Mouse (Mus musculus) hematopoietic stem cell, adult 5-6 weeks (primary cell): ENCODE results near the gene Runx3. TPM values are rescaled to one million over a fixed set of nuclear protein-coding genes. Genes with fewer than 3 reads are reported as not detected.
A peak's percentile ranks its signal among the peaks of the same experiment; 100 is the strongest.

Experiments
- ATAC-seq, 2 experiments: fragments of 125-278 bp in 1 of 2; replicated peaks in 1 of 2; 2 replicates each; pipeline ENCODE4 v1.8.0; 2016 to 2017; ENCODE audit warnings: inconsistent platforms in 2 of 2, mild to moderate bottlenecking in 2 of 2, moderate number of reproducible peaks in 2 of 2, low read depth in 1 of 2, moderate TSS enrichment in 1 of 2; ENCODE audit not compliant: low FRiP score in 2 of 2, poor library complexity in 2 of 2, severe bottlenecking in 2 of 2, insufficient read depth in 1 of 2, low TSS enrichment in 1 of 2
- total RNA-seq: library from RNA; stranded (forward); fragments of 172-1452, 232-1000 nt; gene quantifications from 2 replicates; pipeline ENCODE4 v1.2.3, GENCODE M21; 2017

Gene Runx3
- total RNA-seq, 1 experiment from 2014 or later = 12.9 TPM

DNA sequence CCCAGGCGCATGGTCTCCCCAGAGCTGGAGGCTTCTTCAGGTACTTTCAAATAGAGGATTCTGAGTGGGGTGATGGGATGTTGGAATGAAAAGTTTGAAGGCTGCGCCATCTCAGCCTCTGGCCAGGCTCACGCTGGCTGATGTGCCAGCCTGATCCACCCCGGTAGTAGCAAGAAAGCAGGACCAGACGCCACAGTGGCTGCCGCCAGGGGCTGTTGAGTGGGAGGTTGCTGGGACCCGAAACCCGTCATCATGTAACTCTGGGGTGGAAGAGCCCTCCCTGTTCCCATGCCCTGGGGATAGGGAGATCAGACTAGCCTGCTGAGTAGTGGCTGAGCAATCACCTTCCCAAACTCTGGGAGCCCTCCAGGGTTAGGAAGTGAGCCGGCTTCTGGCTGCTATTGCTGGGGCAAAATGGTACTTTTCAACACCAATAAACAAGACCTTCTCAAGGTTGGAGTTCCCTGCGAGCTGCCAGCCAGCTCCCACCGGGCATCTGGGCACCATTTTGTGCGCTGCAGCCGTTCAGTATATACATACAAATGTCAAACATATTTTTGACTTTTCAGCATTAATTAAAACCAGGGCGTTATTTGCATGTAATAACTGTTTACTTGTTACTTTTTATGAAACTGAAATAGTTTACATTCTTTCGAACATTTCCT lies 35.5 kb downstream of the Runx3 start:
- no peak for ATAC-seq

- no peak for ATAC-seq
Measured at GRCm38 (mm10) chr4:135156531-135156930, 36.1 kb downstream of the Runx3 start.

GRCm38 (mm10) chr4:135157329-135157728 lies 36.9 kb downstream of the Runx3 start:
- no peak for ATAC-seq

DNA sequence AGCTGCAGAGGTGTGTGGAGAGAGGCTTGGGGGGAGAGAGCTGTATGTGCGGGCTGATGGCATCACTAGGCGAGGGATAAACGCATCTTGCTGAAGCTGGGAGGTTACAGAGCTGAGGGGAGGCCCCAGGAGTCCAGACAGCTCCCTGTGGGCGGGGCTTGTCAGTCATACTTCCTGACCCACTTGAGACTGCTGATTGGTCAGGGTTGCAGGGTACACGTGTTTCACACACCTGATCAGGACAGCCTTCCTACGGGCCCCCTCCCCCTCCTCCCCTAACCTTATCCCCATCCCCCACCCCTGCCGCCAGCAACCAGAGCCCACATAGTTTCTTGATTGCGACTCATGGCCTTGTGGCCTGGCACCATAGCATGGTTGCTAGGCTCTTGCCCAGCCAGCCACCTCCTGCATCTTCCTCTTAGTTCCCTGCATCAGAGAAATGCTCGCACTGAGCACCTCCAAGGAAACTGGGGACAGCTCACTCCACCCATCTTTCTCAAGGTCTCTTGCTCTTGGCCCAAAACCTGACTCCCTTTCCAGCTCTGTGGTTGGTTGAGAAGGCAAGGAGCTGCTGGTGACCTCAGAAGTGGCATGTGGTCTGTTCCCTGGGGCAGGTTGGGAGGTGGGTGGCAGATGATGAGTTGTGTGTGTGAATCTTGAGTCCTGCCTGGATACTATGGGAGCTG lies 38.4 kb downstream of the Runx3 start:
- 0 out of 4 replicates have a peak, but pooled peaks have one; percentile 18 to 20 for ATAC-seq

- ATAC-seq = no peak
Measured at GRCm38 (mm10) chr4:135159663-135160062, 39.2 kb downstream of the Runx3 start.

DNA sequence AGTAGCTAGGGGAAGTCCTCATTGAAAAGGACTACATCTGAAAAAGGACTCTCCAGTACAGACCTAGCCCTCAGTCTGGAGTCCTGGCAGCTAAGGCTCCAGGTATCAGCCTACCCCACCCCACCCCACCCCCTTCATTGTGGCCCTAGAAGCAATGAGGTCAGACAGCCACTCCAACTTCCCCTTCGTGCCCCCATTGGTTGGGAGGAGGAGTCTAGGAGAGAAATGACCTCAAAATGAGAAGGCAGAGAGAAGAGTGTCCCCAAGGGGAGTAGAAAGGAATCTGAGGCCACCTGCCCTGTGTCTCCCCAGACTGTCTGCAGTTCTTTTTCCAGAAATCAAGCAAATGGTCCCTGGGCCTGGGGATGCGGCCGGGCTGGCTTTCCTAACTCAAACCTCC lies 39.7 kb downstream of the Runx3 start:
- ATAC-seq = peak; percentile 29 to 65; a peak in 3 of 4 replicates

GRCm38 (mm10) chr4:135161441-135161840 lies 41.0 kb downstream of the Runx3 start:
- ATAC-seq = no peak

GRCm38 (mm10) chr4:135165761-135166160 lies 45.3 kb downstream of the Runx3 start:
- ATAC-seq = no peak

DNA sequence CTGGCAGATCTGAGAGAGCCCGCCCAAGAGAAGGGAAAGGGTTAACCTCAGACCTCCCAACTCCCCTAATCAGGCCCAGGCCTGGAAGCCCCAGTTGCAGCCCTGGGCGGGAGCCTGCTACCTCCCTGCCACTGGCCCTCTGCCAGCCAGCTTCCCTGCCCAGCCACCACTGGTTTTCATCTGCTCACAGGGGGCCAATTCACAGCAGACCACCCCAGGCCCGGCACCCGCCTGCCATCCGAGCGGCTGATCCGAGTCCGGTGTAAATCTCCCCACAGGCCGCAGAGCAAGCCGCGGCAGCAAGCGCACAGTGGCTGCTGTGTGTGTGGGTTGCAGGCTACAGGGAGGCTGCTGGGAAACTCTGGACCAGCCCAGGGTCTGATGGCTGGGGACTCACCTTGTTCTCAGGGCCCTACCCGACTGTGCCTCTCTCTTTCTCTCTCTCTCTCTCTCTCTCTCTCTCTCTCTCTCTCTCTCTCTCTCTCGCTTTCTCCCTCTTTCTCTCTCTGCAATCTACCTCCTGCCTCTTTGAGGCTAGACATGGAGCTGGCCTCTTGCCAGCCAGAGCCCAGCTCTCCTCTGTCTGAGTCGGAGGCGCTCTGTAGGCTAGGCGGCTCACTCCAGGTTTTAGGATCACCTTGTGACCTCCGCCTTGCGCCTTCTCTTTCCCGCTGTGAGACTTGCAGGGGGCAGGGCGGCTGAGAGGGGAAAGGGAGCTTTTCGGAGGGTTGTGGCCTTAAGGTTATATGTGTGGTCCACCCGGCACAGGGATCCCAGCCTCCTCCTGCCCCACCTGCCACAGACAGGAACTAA lies 46.2 kb downstream of the Runx3 start:
- ATAC-seq = no peak

- no peak for ATAC-seq
Measured at GRCm38 (mm10) chr4:135167816-135168527, 47.5 kb downstream of the Runx3 start.

- no peak for ATAC-seq
Measured at GRCm38 (mm10) chr4:135169096-135169495, 48.6 kb downstream of the Runx3 start.

DNA sequence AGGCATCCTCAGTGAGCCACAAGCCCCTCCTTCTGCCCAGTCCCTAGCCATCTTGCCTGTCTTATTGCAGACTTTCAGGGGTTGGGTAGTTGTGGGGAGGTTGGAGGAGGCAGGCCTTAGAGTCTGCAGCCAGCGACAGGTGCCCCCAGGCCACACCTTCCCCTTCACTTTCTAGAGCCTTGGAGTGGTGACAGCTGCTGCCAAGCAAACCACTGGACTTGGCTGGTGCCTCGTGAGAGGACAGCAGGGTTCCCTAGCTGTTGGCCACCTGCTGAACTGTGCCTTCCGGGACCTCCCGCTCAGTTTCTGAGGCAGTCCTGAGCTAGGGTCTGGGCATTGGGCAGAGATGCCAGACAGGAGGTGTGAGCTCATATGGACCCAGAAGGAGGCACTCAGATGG lies 49.0 kb downstream of the Runx3 start:
- no peak for ATAC-seq

DNA sequence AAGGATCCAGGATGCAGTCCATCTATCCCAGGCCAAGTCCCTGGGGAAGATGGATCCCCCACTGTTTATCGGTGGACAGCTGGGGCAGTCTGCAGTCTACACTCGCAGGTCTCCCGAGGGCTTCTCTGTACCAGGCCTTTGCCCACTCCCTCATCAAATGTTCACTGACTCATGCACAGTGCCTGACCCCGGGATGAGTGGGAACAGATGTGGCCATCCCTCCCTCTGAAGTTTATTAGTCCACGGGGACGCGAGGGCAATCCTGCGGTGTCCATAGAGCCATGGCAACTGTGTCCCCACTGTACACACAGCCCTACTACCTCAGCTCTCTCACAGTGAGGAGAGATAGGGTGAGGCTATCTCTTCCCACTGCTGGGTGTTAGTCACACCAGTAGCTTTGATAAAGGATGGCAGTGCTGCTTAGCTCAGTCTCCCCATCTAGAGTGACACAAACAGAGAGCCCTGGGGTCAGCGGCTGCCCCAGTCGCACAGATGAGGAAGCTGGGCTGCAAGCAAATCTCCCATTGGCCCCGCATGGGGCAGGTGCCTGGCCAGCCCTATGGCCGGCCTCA lies 50.9 kb downstream of the Runx3 start:
- no peak for ATAC-seq

DNA sequence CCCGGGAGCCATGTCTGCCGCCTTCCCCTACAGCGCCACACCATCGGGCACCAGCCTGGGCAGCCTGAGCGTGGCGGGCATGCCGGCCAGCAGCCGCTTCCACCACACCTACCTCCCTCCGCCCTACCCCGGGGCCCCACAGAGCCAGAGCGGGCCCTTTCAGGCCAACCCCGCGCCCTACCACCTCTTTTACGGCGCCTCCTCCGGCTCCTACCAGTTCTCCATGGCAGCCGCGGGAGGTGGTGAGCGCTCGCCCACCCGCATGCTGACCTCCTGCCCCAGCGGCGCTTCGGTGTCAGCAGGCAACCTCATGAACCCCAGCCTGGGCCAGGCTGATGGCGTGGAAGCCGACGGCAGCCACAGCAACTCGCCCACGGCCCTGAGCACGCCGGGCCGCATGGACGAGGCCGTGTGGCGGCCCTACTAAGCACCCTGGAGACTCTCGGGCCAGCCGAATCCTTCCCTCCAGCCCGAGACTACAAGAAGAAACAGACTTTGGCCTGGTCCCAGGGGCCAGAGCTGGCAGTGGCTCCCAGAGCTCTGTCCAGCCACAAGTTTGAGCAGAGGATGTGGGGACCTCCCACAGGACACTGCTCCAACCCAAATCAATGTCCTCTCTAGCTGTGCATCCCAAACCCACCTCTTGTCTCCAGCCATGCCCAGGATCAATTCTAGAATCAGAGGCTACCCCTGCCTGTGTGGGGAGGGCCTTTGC lies 55.1 kb downstream of the Runx3 start:
- no peak for ATAC-seq

- no peak for ATAC-seq
Measured at GRCm38 (mm10) chr4:135177568-135177967, 57.1 kb downstream of the Runx3 start.

GRCm38 (mm10) chr4:135179077-135179481 lies 58.6 kb downstream of the Runx3 start:
- ATAC-seq = peak; percentile 41 to 43; a peak in 3 of 4 replicates

GRCm38 (mm10) chr4:135181819-135182218 lies 61.4 kb downstream of the Runx3 start:
- peak; percentile 70 to 81 for ATAC-seq
